16 mouse cellular contexts compared by ENCODE assay signal in genomic region chr11:55380908-55381307, GRCm38 (mm10). TPM values are rescaled to one million over a fixed set of nuclear protein-coding genes. Genes with fewer than 3 reads are reported as not detected.
A peak's percentile ranks its signal among the peaks of the same experiment; 100 is the strongest.
DNase-seq lines count a peak whose midpoint lies in the region; ATAC-seq lines count a peak whose summit lies in the region.
"Had no signal": no experiment of that assay in that cellular context is flagged by ENCODE, and none has a peak within 500 bp of the region (broad histone marks: within the 10 kb centered on the region; RNA-seq: fewer than 3 reads in every experiment).

No protein-coding gene starts in this region.

- no peak for ATAC-seq in kidney, embryonic 15.5 days (replicated peaks; ENCODE audit: low FRiP score)
- ATAC-seq: forebrain, embryonic 13.5 days had no signal

- 0 out of 2 replicates have a peak overlapping the region, but pooled peaks have one; percentile 4 for H3K27ac ChIP-seq in kidney, embryonic 15.5 days
- H3K27ac ChIP-seq: forebrain, embryonic 13.5 days; limb, embryonic 12.5 days; liver, embryonic 15.5 days had no signal

- DNase-seq in heart, adult 11 months: peak; percentile 83
- no peak for DNase-seq in heart, postnatal 14 days
- no peak for DNase-seq in kidney, adult 9 months
- DNase-seq in 416B (ENCODE audit: low read depth) (peak; percentile 79), adipocyte (ENCODE audit: low spot score) (peak; percentile 40)
- no peak for DNase-seq in ovary, postnatal 10 days (ENCODE audit: low spot score)
- DNase-seq in urinary bladder, postnatal 4 days (ENCODE audit: low spot score in 2 of 2): no peak
- DNase-seq: gastrocnemius, postnatal 36 days; heart, postnatal 36 days; lung, postnatal 36 days had no signal

- peaks cover 27% of the 10 kb centered on the region for H3K4me1 ChIP-seq in kidney, embryonic 15.5 days
- H3K4me1 ChIP-seq: liver, embryonic 15.5 days had no signal

- H3K36me3 ChIP-seq in kidney, embryonic 15.5 days: no peaks in the 10 kb centered on the region
- H3K36me3 ChIP-seq: limb, embryonic 12.5 days; liver, embryonic 15.5 days had no signal

- H3K4me3 ChIP-seq in kidney, embryonic 15.5 days (replicated peaks): no peak overlapping the region
- H3K4me3 ChIP-seq: forebrain, embryonic 13.5 days; limb, embryonic 12.5 days; liver, embryonic 15.5 days had no signal

- H3K9ac ChIP-seq in kidney, embryonic 15.5 days: no peak overlapping the region
- H3K9ac ChIP-seq: forebrain, embryonic 13.5 days; limb, embryonic 12.5 days; liver, embryonic 15.5 days had no signal

- intact Hi-C loops in heart, postnatal 14 days (cut with DNase I): no loop called here

- H3K4me2 ChIP-seq in kidney, embryonic 15.5 days: no peak overlapping the region
- H3K4me2 ChIP-seq: forebrain, embryonic 13.5 days; limb, embryonic 12.5 days; liver, embryonic 15.5 days; midbrain, embryonic 11.5 days had no signal

- 45% methylated on average over 6 of the region's 6 CpGs for WGBS in kidney, embryonic 15.5 days

- H3K9me3 ChIP-seq in kidney, embryonic 15.5 days (replicated peaks): no peaks in the 10 kb centered on the region
- H3K9me3 ChIP-seq: forebrain, embryonic 13.5 days; limb, embryonic 12.5 days; liver, embryonic 15.5 days had no signal

- H3K27me3 ChIP-seq in kidney, embryonic 15.5 days: no peaks in the 10 kb centered on the region
- H3K27me3 ChIP-seq: forebrain, embryonic 13.5 days; liver, embryonic 15.5 days had no signal

RNA-seq across cellular contexts. Expression of gene Sparc, which starts 42.1 kb away (rescaled TPM):
- 1,000 to 10,000 TPM; 1,338 to 1,403 TPM for total RNA-seq in heart, postnatal 14 days (2021)
- 1,364 and 1,510 TPM in 2 replicates for polyA plus RNA-seq in kidney, embryonic 15.5 days (2015; fragmentation: Nextera tagmentation; extraction: Ambion mirVana)

RNA-seq across cellular contexts. Expression of gene Fat2, which starts 44.5 kb away (rescaled TPM):
- total RNA-seq in heart, postnatal 14 days (2021): under 1 TPM; 0.07 to 0.10 TPM
- polyA plus RNA-seq in kidney, embryonic 15.5 days (2015; fragmentation: Nextera tagmentation; extraction: Ambion mirVana): 0.08 and 0.10 TPM in 2 replicates
- polyA plus RNA-seq: forebrain, embryonic 13.5 days; liver, embryonic 15.5 days; neural tube, embryonic 14.5 days had no signal

Comparison
In these comparisons a context has a peak if more than half of its experiments do, and no peak if none do; other contexts are left out.
1. DNase-seq: peak in heart, adult 11 months (single experiment), 416B (single experiment) and adipocyte (single experiment); none in heart, postnatal 14 days (0 of 2), kidney, adult 9 months (single experiment), ovary, postnatal 10 days (single experiment) and urinary bladder, postnatal 4 days (0 of 2).